Mouse (Mus musculus) CH12.LX (cell line): ENCODE data around the gene Nlgn1. TPM values are rescaled to one million over a fixed set of nuclear protein-coding genes. Genes with fewer than 3 reads are reported as not detected.

Experiments used
- DNase-seq: peaks from one replicate; pipeline ENCODE4 v3.0.0-alpha.2; 2013; ENCODE audit errors: extremely low read depth
- H3K27ac ChIP-seq: 2 replicates; pipeline ENCODE4 v1.5.1; 2012; ENCODE audit warnings: low read depth, mild to moderate bottlenecking, control low read depth, moderate library complexity; ENCODE audit not compliant: insufficient read depth
- H3K27me3 ChIP-seq: replicated peaks from 2 replicates; pipeline ENCODE3; 2012; ENCODE audit warnings: inconsistent platforms
- H3K36me3 ChIP-seq, 2 experiments: replicated peaks in 1 of 2; 2 replicates each; pipeline versions ENCODE3 to v1.6.1; 2012; ENCODE audit warnings: inconsistent platforms in 1 of 2, low read length in 1 of 2, mild to moderate bottlenecking in 1 of 2, mixed read lengths in 1 of 2, moderate library complexity in 1 of 2; ENCODE audit not compliant: control insufficient read depth in 1 of 2, insufficient read depth in 1 of 2
- H3K4me1 ChIP-seq, 2 experiments: 2 replicates each; pipeline ENCODE4 v1.6.1; 2012; ENCODE audit warnings: inconsistent platforms in 1 of 2, moderate library complexity in 1 of 2; ENCODE audit not compliant: insufficient read depth in 2 of 2, control insufficient read depth in 1 of 2
- H3K4me2 ChIP-seq: 2 replicates; pipeline ENCODE4 v1.6.1; 2012; ENCODE audit warnings: low read depth, mild to moderate bottlenecking, control low read depth; ENCODE audit not compliant: poor library complexity, insufficient read depth, severe bottlenecking
- H3K4me3 ChIP-seq, 3 experiments: fragments of 150-350 bp in 1 of 3; sonication (generic) in 1 of 3; replicated peaks in 1 of 3; 2 replicates each; pipeline versions ENCODE3 to v1.5.1; 2011 to 2012; ENCODE audit warnings: low read depth in 2 of 3, low read length in 2 of 3, mild to moderate bottlenecking in 2 of 3, moderate library complexity in 2 of 3, control low read depth in 1 of 3, improper control_type of control experiment in 1 of 3, inconsistent platforms in 1 of 3, mixed read lengths in 1 of 3; ENCODE audit not compliant: poor library complexity in 1 of 3
- H3K79me2 ChIP-seq: replicated peaks from 2 replicates; pipeline ENCODE4 v1.6.1; 2012; ENCODE audit warnings: mild to moderate bottlenecking, moderate library complexity; ENCODE audit not compliant: control insufficient read depth, poor library complexity, insufficient read depth, severe bottlenecking; ENCODE audit errors: extremely low read depth
- H3K9ac ChIP-seq: 2 replicates; pipeline ENCODE4 v1.6.1; 2012; ENCODE audit warnings: low read depth, mild to moderate bottlenecking, control low read depth, moderate library complexity; ENCODE audit not compliant: insufficient read depth
- H3K9me3 ChIP-seq: replicated peaks from 2 replicates; pipeline ENCODE3; 2012; ENCODE audit warnings: low read length, inconsistent platforms, mixed read lengths
- BHLHE40 ChIP-seq: IDR thresholded peaks from 2 replicates; pipeline ENCODE4 v1.6.1; 2011; ENCODE audit warnings: mild to moderate bottlenecking, low read depth, low read length, improper control_type of control experiment
- CHD2 ChIP-seq: IDR thresholded peaks from 2 replicates; pipeline ENCODE4 v1.6.1; 2011; ENCODE audit warnings: low read length, improper control_type of control experiment
- EP300 ChIP-seq: IDR thresholded peaks from 2 replicates; pipeline ENCODE4 v1.6.1; 2011; ENCODE audit warnings: low read length, improper control_type of control experiment
- IRF4 ChIP-seq: IDR thresholded peaks from 2 replicates; pipeline ENCODE4 v1.6.1; 2014; ENCODE audit warnings: low read depth, mild to moderate bottlenecking, inconsistent platforms, low read length, improper control_type of control experiment
- JUN ChIP-seq: IDR thresholded peaks from 2 replicates; pipeline ENCODE4 v1.6.1; 2011; ENCODE audit warnings: low read depth, mild to moderate bottlenecking, low read length, improper control_type of control experiment, moderate library complexity; ENCODE audit not compliant: insufficient read depth
- JUND ChIP-seq: conservative IDR thresholded peaks from 2 replicates; pipeline ENCODE4 v1.6.1; 2011; ENCODE audit warnings: low read depth, low read length, improper control_type of control experiment
- KAT2A ChIP-seq: IDR thresholded peaks from 2 replicates; pipeline ENCODE4 v1.6.1; 2012; ENCODE audit warnings: low read length, improper control_type of control experiment, inconsistent platforms; ENCODE audit not compliant: insufficient replicate concordance
- MAX ChIP-seq: IDR thresholded peaks from 2 replicates; pipeline ENCODE4 v1.6.1; 2011; ENCODE audit warnings: low read length, improper control_type of control experiment
- MYC ChIP-seq: IDR thresholded peaks from 2 replicates; pipeline ENCODE4 v1.6.1; 2011; ENCODE audit warnings: low read depth, mild to moderate bottlenecking, improper control_type of control experiment, low read length
- NELFE ChIP-seq: IDR thresholded peaks from 2 replicates; pipeline ENCODE4 v1.6.1; 2011; ENCODE audit warnings: low read depth, low read length, improper control_type of control experiment
- NRF1 ChIP-seq: IDR thresholded peaks from 2 replicates; pipeline ENCODE4 v1.6.1; 2014; ENCODE audit warnings: low read depth, mild to moderate bottlenecking, inconsistent platforms, low read length, improper control_type of control experiment, moderate library complexity
- POLR2AphosphoS2 ChIP-seq: IDR thresholded peaks from 2 replicates; pipeline ENCODE4 v1.6.1; 2011; ENCODE audit warnings: low read depth, low read length, improper control_type of control experiment
- RCOR1 ChIP-seq: conservative IDR thresholded peaks from 2 replicates; pipeline ENCODE4 v1.6.1; 2012; ENCODE audit warnings: low read depth, mild to moderate bottlenecking, inconsistent platforms, low read length, improper control_type of control experiment
- SMC3 ChIP-seq: IDR thresholded peaks from 2 replicates; pipeline ENCODE4 v1.6.1; 2011; ENCODE audit warnings: low read depth, low read length, improper control_type of control experiment
- TBP ChIP-seq: conservative IDR thresholded peaks from 2 replicates; pipeline ENCODE4 v1.6.1; 2011; ENCODE audit warnings: low read depth, low read length, improper control_type of control experiment
- UBTF ChIP-seq: IDR thresholded peaks from 2 replicates; pipeline ENCODE4 v1.6.1; 2012; ENCODE audit warnings: low read depth, mild to moderate bottlenecking, inconsistent platforms, low read length, improper control_type of control experiment, moderate library complexity
- ZKSCAN1 ChIP-seq: IDR thresholded peaks from 2 replicates; pipeline ENCODE4 v1.6.1; 2012; ENCODE audit warnings: low read depth, inconsistent platforms, low read length, improper control_type of control experiment, borderline replicate concordance
- ZNF384 ChIP-seq: IDR thresholded peaks from 2 replicates; pipeline ENCODE4 v1.6.1; 2012; ENCODE audit warnings: low read depth, low read length, improper control_type of control experiment, inconsistent platforms
- dilution Hi-C: fragments of 300-500 bp; cut with MboI; formaldehyde crosslinking; loops from 2 replicates; pipeline ENCODE4 v1.14.3; 2020; ENCODE audit warnings: low sequenced_read_pairs; ENCODE audit not compliant: extremely low pct_unique_long_range_greater_than_20kb, extremely low pct_ligation_motif_present
- in situ Hi-C: fragments of 300-500 bp; cut with MboI; formaldehyde crosslinking; loops from 3 replicates; pipeline ENCODE4 v1.14.3; 2019; ENCODE audit warnings: low sequenced_read_pairs, low pct_ligation_motif_present, low pct_unique_long_range_greater_than_20kb, mixed read lengths
- polyA plus RNA-seq: library from polyadenylated mRNA; unstranded; fragments of >175 nt; gene quantifications from 2 replicates; pipeline ENCODE4 v1.2.1, GENCODE M21; 2012; ENCODE audit warnings: low read depth; ENCODE audit not compliant: insufficient read length
- total RNA-seq, 2 experiments: library from RNA; depleted of rRNA; stranded (reverse); fragments of 300-350 nt in 1 of 2; fragments of >200 nt in 1 of 2; gene quantifications; 2 replicates each; pipeline ENCODE4 v1.2.3; 2012 to 2014

Nlgn1 gene
- total and polyA plus RNA-seq, 3 experiments = not detected

GRCm38 (mm10) chr3:26117071-26117470 is 215.2 kb downstream of the Nlgn1 start:
- dilution Hi-C loops = no loop called here
- in situ Hi-C loops = no loop called here

DNA sequence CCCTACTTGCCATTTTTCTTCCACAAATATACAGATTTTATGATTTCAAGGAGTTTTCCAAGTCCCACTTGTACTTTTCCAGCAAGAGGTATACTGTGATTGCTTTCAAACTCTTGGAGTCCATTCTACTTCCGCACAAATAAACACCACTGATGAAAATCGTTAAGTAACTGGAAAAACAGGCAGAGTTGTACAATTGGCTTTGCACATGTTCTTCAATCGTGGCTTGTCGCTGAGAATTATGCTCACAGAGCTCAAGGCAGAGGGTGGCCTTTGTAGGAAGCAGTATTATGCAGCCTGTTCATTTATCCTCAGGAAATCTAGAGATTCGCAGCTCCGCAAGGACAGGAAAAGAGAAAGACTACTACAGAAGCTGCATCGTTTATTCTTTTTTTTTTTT is 225.9 kb downstream of the Nlgn1 start:
- H3K4me1 ChIP-seq = no peaks in the 10 kb centered on the region
- no peak overlapping the region for H3K27ac ChIP-seq
- H3K79me2 ChIP-seq = no peaks in the 10 kb centered on the region
- no peaks in the 10 kb centered on the region for H3K27me3 ChIP-seq
- H3K9me3 ChIP-seq = peaks cover 21% of the 10 kb centered on the region
- no peak overlapping the region for H3K9ac ChIP-seq
- no peaks in the 10 kb centered on the region for H3K36me3 ChIP-seq
- in situ Hi-C loops = no loop called here
- no peak for TF ChIP-seq JUN
- no peak for TF ChIP-seq BHLHE40
- no peak for TF ChIP-seq EP300
- no peak for TF ChIP-seq NRF1
- TF ChIP-seq TBP = no peak
- no peak for TF ChIP-seq ZNF384
- TF ChIP-seq RCOR1 = no peak
- no peak for TF ChIP-seq ZKSCAN1
- no peak for TF ChIP-seq IRF4
- no peak for TF ChIP-seq NELFE
- no peak for TF ChIP-seq KAT2A
- no peak for TF ChIP-seq UBTF
- H3K4me2 ChIP-seq = no peak overlapping the region
- DNase-seq = no peak
- H3K4me3 ChIP-seq = no peak overlapping the region
- dilution Hi-C loops = no loop called here

More at GRCm38 (mm10) chr3:26117071-26117470, 215.2 kb downstream of the Nlgn1 start:
- no peak overlapping the region for H3K4me2 ChIP-seq
- no peak overlapping the region for H3K9ac ChIP-seq
- no peak overlapping the region for H3K27ac ChIP-seq
- peaks cover 50% of the 10 kb centered on the region for H3K9me3 ChIP-seq
- H3K4me3 ChIP-seq = no peak overlapping the region
- no peak for DNase-seq
- no peaks in the 10 kb centered on the region for H3K36me3 ChIP-seq
- no peak for TF ChIP-seq NRF1
- TF ChIP-seq CHD2 = no peak
- no peak for TF ChIP-seq JUND
- no peak for TF ChIP-seq MYC
- no peak for TF ChIP-seq POLR2AphosphoS2
- no peak for TF ChIP-seq MAX
- no peak for TF ChIP-seq SMC3
- H3K4me1 ChIP-seq = no peaks in the 10 kb centered on the region
- no peaks in the 10 kb centered on the region for H3K79me2 ChIP-seq
- H3K27me3 ChIP-seq = no peaks in the 10 kb centered on the region
